Mouse (Mus musculus): Measurements from ENCODE around the gene Itgb6. TPM values are rescaled to one million over a fixed set of nuclear protein-coding genes. Genes with fewer than 3 reads are reported as not detected.

Gene Itgb6
- polyA plus RNA-seq, 1 experiment: not detected

GRCm38 (mm10) chr2:60730929-60731328 is 8.5 kb upstream of the Itgb6 start:
- Histone ChIP-seq H3K4me1 (peaks cover 3% of the 10 kb centered on the region), H3K27me3 (replicated peaks) (peaks cover 5% of the 10 kb centered on the region), H3K4me3 (replicated peaks) (no peak overlapping the region), H3K36me3 (replicated peaks; ENCODE audit: low read length) (no peaks in the 10 kb centered on the region), H3K9me3 (no peaks in the 10 kb centered on the region)
- no peak for TF ChIP-seq GATA1 (IDR thresholded peaks at IDR 0.05; ENCODE audit: borderline replicate concordance, low read length)

- Histone ChIP-seq H3K36me3 (replicated peaks; ENCODE audit: low read length) (no peaks in the 10 kb centered on the region), H3K4me1 (peaks cover 3% of the 10 kb centered on the region), H3K27me3 (replicated peaks) (peaks cover 5% of the 10 kb centered on the region), H3K4me3 (replicated peaks) (no peak overlapping the region), H3K9me3 (no peaks in the 10 kb centered on the region)
- TF ChIP-seq FLI1 (IDR thresholded peaks at IDR 0.05; ENCODE audit: low read length) (no peak), GATA1 (IDR thresholded peaks at IDR 0.05; ENCODE audit: borderline replicate concordance, low read length) (no peak)
Observed at GRCm38 (mm10) chr2:60730024-60730423, 7.6 kb upstream of the Itgb6 start.

GRCm38 (mm10) chr2:60728902-60729585 is 6.6 kb upstream of the Itgb6 start:
- no peaks in the 10 kb centered on the region for H3K9me3 ChIP-seq
- H3K4me1 ChIP-seq: peaks cover 3% of the 10 kb centered on the region
- H3K36me3 ChIP-seq (replicated peaks; ENCODE audit: low read length): no peaks in the 10 kb centered on the region
- peaks cover 11% of the 10 kb centered on the region for H3K27me3 ChIP-seq (replicated peaks)
- TF ChIP-seq GATA1 (IDR thresholded peaks at IDR 0.05; ENCODE audit: borderline replicate concordance, low read length) (no peak), FLI1 (IDR thresholded peaks at IDR 0.05; ENCODE audit: low read length) (no peak)
- H3K4me3 ChIP-seq (replicated peaks): no peak overlapping the region

GRCm38 (mm10) chr2:60724660-60725059 is 2.2 kb upstream of the Itgb6 start:
- no peak overlapping the region for H3K4me3 ChIP-seq (replicated peaks)
- TF ChIP-seq GATA1 (IDR thresholded peaks at IDR 0.05; ENCODE audit: borderline replicate concordance, low read length) (no peak), FLI1 (IDR thresholded peaks at IDR 0.05; ENCODE audit: low read length) (no peak)
- H3K36me3 ChIP-seq (replicated peaks; ENCODE audit: low read length): no peaks in the 10 kb centered on the region
- no peaks in the 10 kb centered on the region for H3K4me1 ChIP-seq
- peaks cover 17% of the 10 kb centered on the region for H3K27me3 ChIP-seq (replicated peaks)
- no peaks in the 10 kb centered on the region for H3K9me3 ChIP-seq

GRCm38 (mm10) chr2:60722967-60723366 is 524 bp upstream of the Itgb6 start:
- TF ChIP-seq GATA1 (IDR thresholded peaks at IDR 0.05; ENCODE audit: borderline replicate concordance, low read length) (no peak), FLI1 (IDR thresholded peaks at IDR 0.05; ENCODE audit: low read length) (no peak)
- Histone ChIP-seq H3K36me3 (replicated peaks; ENCODE audit: low read length) (no peaks in the 10 kb centered on the region), H3K9me3 (no peaks in the 10 kb centered on the region), H3K27me3 (replicated peaks) (peaks cover 28% of the 10 kb centered on the region), H3K4me1 (peaks cover 9% of the 10 kb centered on the region; the same call in 1 of the 2 replicates), H3K4me3 (replicated peaks) (no peak overlapping the region)

- TF ChIP-seq GATA1 (IDR thresholded peaks at IDR 0.05; ENCODE audit: borderline replicate concordance, low read length) (no peak), FLI1 (IDR thresholded peaks at IDR 0.05; ENCODE audit: low read length) (no peak)
- no peak overlapping the region for H3K4me3 ChIP-seq (replicated peaks)
- peaks cover 17% of the 10 kb centered on the region for H3K4me1 ChIP-seq
Observed at GRCm38 (mm10) chr2:60720906-60721305, 1.5 kb downstream of the Itgb6 start.

GRCm38 (mm10) chr2:60720205-60720604 is 2.2 kb downstream of the Itgb6 start:
- Histone ChIP-seq H3K27me3 (replicated peaks) (peaks cover 43% of the 10 kb centered on the region), H3K4me1 (peaks cover 17% of the 10 kb centered on the region), H3K4me3 (replicated peaks) (no peak overlapping the region), H3K9me3 (no peaks in the 10 kb centered on the region), H3K36me3 (replicated peaks; ENCODE audit: low read length) (no peaks in the 10 kb centered on the region)
- no peak for TF ChIP-seq FLI1 (IDR thresholded peaks at IDR 0.05; ENCODE audit: low read length)
- no peak for TF ChIP-seq GATA1 (IDR thresholded peaks at IDR 0.05; ENCODE audit: borderline replicate concordance, low read length)

More at GRCm38 (mm10) chr2:60720906-60721305, 1.5 kb downstream of the Itgb6 start:
- no peaks in the 10 kb centered on the region for H3K36me3 ChIP-seq (replicated peaks; ENCODE audit: low read length)
- no peaks in the 10 kb centered on the region for H3K9me3 ChIP-seq
- peaks cover 37% of the 10 kb centered on the region for H3K27me3 ChIP-seq (replicated peaks)

GRCm38 (mm10) chr2:60717348-60717747 is 5.1 kb downstream of the Itgb6 start:
- H3K27me3 ChIP-seq (replicated peaks): peaks cover 54% of the 10 kb centered on the region
- H3K4me3 ChIP-seq (replicated peaks): peak overlapping the region; percentile 16
- H3K9me3 ChIP-seq: no peaks in the 10 kb centered on the region
- H3K36me3 ChIP-seq (replicated peaks; ENCODE audit: low read length): no peaks in the 10 kb centered on the region
- peaks cover 22% of the 10 kb centered on the region for H3K4me1 ChIP-seq
- TF ChIP-seq FLI1 (IDR thresholded peaks at IDR 0.05; ENCODE audit: low read length) (no peak), GATA1 (IDR thresholded peaks at IDR 0.05; ENCODE audit: borderline replicate concordance, low read length) (no peak)

GRCm38 (mm10) chr2:60716549-60716948 is 5.9 kb downstream of the Itgb6 start:
- TF ChIP-seq GATA1 (IDR thresholded peaks at IDR 0.05; ENCODE audit: borderline replicate concordance, low read length): no peak
- TF ChIP-seq FLI1 (IDR thresholded peaks at IDR 0.05; ENCODE audit: low read length): no peak
- Histone ChIP-seq H3K36me3 (replicated peaks; ENCODE audit: low read length) (no peaks in the 10 kb centered on the region), H3K27me3 (replicated peaks) (peaks cover 52% of the 10 kb centered on the region), H3K9me3 (no peaks in the 10 kb centered on the region), H3K4me1 (peaks cover 22% of the 10 kb centered on the region), H3K4me3 (replicated peaks) (no peak overlapping the region)

GRCm38 (mm10) chr2:60715771-60716170 is 6.7 kb downstream of the Itgb6 start:
- Histone ChIP-seq H3K9me3 (no peaks in the 10 kb centered on the region), H3K27me3 (replicated peaks) (peaks cover 52% of the 10 kb centered on the region), H3K4me3 (replicated peaks) (no peak overlapping the region), H3K4me1 (peaks cover 22% of the 10 kb centered on the region), H3K36me3 (replicated peaks; ENCODE audit: low read length) (no peaks in the 10 kb centered on the region)
- TF ChIP-seq FLI1 (IDR thresholded peaks at IDR 0.05; ENCODE audit: low read length) (no peak), GATA1 (IDR thresholded peaks at IDR 0.05; ENCODE audit: borderline replicate concordance, low read length) (no peak)

Data from megakaryocyte, embryonic 14.5 days (primary cell).